Mouse (Mus musculus): ENCODE data around the gene Ncor2.
A peak's percentile ranks its signal among the peaks of the same experiment; 100 is the strongest.

Gene Ncor2

DNA sequence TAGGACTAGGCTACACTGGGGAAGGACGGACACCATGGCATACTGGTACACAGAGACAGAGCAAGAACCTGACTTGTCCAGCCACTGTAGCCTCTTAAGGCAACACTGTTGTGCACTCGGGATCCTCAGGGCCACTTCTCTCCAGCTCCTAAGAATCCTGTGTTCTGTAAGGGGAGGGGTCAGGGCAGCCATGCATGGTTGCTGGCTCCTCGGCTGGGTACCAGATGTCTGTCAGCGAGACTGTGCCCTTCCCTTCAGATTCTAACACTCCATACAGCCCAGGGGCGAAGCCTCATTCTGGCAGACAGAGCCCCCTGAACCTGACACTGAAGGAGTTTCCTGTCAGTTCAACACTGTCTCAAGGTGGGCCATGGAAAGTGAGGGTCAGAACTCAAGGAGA, 109.6 kb downstream of the Ncor2 start:
- Histone ChIP-seq H3K27me3 (ENCODE audit: insufficient read depth, low read length) (no peaks in the 10 kb centered on the region), H3K9me3 (ENCODE audit: low read length) (no peaks in the 10 kb centered on the region), H3K4me1 (replicated peaks; ENCODE audit: low read depth, low read length) (peaks cover 37% of the 10 kb centered on the region), H3K36me3 (ENCODE audit: insufficient read depth, low read length) (peaks cover 86% of the 10 kb centered on the region), H3K4me3 (replicated peaks; ENCODE audit: low read length) (no peak overlapping the region)
- TF ChIP-seq CTCF (conservative IDR thresholded peaks at IDR 0.05; ENCODE audit: low read length) (no peak), POU5F1 (IDR thresholded peaks at IDR 0.05; ENCODE audit: borderline replicate concordance, low read length) (no peak), NANOG (IDR thresholded peaks at IDR 0.05; ENCODE audit: borderline replicate concordance, low read length) (no peak)

DNA sequence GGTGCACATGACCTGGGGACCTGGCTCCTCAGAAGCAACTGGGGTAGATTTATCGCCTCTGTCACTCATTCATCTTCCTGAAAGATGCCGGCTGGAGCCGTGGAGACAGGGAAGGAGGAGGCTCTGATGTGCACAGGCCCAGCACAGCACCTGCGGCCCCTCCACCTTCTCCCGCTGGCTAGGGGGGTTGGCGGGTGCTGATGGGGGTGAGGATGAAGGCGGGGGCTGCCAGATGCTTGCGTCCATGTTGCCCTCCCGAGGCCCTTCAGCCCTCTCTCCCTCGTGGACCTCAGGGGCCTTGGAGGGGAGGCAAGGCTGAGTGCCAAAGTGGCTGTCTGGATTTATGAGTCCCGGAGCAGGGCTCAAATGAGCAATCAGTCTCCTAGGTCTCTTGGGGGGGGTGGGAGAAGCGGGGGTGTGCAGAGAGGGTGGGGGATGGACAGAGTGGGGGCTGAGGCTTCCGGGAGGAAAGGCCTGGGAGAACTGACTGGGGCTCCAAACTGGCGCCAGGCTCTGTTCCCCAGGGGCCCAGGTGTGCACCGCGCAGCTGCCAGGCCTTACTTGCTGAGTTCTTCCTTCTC, 110.6 kb downstream of the Ncor2 start:
- TF ChIP-seq POU5F1 (IDR thresholded peaks at IDR 0.05; ENCODE audit: borderline replicate concordance, low read length) (no peak), NANOG (IDR thresholded peaks at IDR 0.05; ENCODE audit: borderline replicate concordance, low read length) (no peak), CTCF (conservative IDR thresholded peaks at IDR 0.05; ENCODE audit: low read length) (no peak)
- peaks cover 88% of the 10 kb centered on the region for H3K36me3 ChIP-seq (ENCODE audit: insufficient read depth, low read length)
- no peaks in the 10 kb centered on the region for H3K9me3 ChIP-seq (ENCODE audit: low read length)
- no peaks in the 10 kb centered on the region for H3K27me3 ChIP-seq (ENCODE audit: insufficient read depth, low read length)
- H3K4me3 ChIP-seq (replicated peaks; ENCODE audit: low read length), result peak overlapping the region; percentile 13; the same call in 1 of the 2 replicates
- H3K4me1 ChIP-seq (replicated peaks; ENCODE audit: low read depth, low read length), result peaks cover 42% of the 10 kb centered on the region

DNA sequence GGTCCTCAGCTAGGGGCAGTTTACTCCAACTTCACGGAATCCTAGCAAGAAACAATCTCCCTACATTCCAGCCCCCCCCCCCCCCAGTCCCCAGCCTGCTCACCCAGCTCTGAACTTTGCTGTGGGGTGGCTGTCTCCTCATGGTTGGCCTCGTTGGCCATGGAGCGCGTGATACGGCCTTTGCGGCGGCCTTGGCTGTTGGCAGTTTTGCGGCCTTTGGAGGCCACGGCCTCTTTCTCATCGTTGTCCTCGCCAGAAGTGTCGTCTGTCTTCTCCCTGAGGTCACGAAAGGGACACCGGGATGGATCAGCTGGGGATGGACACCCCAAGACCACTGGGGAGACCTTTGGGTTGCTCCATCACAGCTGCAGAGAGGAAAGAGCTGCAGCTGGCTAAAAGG, 111.3 kb downstream of the Ncor2 start:
- TF ChIP-seq POU5F1 (IDR thresholded peaks at IDR 0.05; ENCODE audit: borderline replicate concordance, low read length) (no peak), NANOG (IDR thresholded peaks at IDR 0.05; ENCODE audit: borderline replicate concordance, low read length) (no peak), CTCF (conservative IDR thresholded peaks at IDR 0.05; ENCODE audit: low read length) (no peak)
- peaks cover 48% of the 10 kb centered on the region for H3K4me1 ChIP-seq (replicated peaks; ENCODE audit: low read depth, low read length)
- no peaks in the 10 kb centered on the region for H3K27me3 ChIP-seq (ENCODE audit: insufficient read depth, low read length)
- H3K36me3 ChIP-seq (ENCODE audit: insufficient read depth, low read length), result peaks cover 85% of the 10 kb centered on the region
- no peak overlapping the region for H3K4me3 ChIP-seq (replicated peaks; ENCODE audit: low read length)
- H3K9me3 ChIP-seq (ENCODE audit: low read length), result no peaks in the 10 kb centered on the region

DNA sequence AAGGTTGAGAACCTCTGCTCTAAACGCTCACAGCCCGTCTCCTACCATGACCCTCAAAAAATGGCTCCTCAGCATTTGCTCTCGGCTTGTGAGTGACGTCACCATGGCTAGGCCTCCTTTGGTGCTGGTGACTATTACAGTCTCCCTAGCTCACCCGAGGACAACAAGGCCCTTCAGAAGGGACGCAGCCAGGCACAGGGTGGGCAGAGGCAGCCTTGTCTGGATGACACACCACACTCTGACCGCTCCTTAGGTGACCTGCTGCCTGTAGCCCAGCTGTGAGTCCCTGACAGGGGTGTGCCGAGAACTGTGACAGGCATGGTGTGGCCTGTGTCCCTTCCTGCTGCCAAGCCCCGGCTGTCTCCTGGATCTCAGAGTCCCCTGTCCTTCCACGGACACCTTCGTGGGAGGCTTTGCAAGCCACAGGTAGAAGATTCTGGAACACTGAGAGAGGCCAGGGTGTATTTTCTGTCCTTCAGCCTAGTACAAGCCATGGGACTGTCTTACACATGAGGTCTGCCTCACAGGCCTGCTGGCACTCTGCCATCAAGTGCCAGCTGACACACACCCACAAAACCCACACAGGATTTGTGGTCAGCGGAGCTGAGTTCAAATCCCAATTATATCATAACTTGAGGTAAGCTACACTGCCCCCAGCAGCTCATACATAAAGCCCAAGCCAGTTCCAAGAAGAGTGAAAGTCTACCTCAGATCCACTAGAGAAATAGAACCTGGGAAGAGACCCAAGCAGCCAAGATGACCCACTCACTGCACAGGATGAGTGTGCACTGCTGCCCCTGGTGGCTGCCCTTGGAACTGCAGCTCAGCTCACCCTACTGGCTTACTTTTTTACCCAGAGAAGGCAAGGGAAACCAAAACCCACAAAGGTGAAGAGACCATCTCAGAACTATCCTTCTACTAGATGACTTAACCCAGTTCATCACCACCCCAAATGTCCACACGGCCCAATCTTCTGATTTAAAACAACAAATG, 112.2 kb downstream of the Ncor2 start:
- H3K4me3 ChIP-seq (replicated peaks; ENCODE audit: low read length), result no peak overlapping the region
- H3K9me3 ChIP-seq (ENCODE audit: low read length), result no peaks in the 10 kb centered on the region
- peaks cover 83% of the 10 kb centered on the region for H3K36me3 ChIP-seq (ENCODE audit: insufficient read depth, low read length)
- H3K27me3 ChIP-seq (ENCODE audit: insufficient read depth, low read length), result no peaks in the 10 kb centered on the region
- H3K4me1 ChIP-seq (replicated peaks; ENCODE audit: low read depth, low read length), result peaks cover 47% of the 10 kb centered on the region
- no peak for TF ChIP-seq NANOG (IDR thresholded peaks at IDR 0.05; ENCODE audit: borderline replicate concordance, low read length)
- TF ChIP-seq CTCF (conservative IDR thresholded peaks at IDR 0.05; ENCODE audit: low read length), result peak; percentile 99

- no peak for TF ChIP-seq CTCF (conservative IDR thresholded peaks at IDR 0.05; ENCODE audit: low read length)
- H3K36me3 ChIP-seq (ENCODE audit: insufficient read depth, low read length), result peaks cover 69% of the 10 kb centered on the region
- H3K9me3 ChIP-seq (ENCODE audit: low read length), result no peaks in the 10 kb centered on the region
- peaks cover 2% of the 10 kb centered on the region for H3K27me3 ChIP-seq (ENCODE audit: insufficient read depth, low read length)
- H3K4me3 ChIP-seq (replicated peaks; ENCODE audit: low read length), result no peak overlapping the region
- peaks cover 56% of the 10 kb centered on the region for H3K4me1 ChIP-seq (replicated peaks; ENCODE audit: low read depth, low read length)
These were observed 116.0 kb downstream of the Ncor2 start for GRCm38 (mm10) chr5:125063015-125063414.

DNA sequence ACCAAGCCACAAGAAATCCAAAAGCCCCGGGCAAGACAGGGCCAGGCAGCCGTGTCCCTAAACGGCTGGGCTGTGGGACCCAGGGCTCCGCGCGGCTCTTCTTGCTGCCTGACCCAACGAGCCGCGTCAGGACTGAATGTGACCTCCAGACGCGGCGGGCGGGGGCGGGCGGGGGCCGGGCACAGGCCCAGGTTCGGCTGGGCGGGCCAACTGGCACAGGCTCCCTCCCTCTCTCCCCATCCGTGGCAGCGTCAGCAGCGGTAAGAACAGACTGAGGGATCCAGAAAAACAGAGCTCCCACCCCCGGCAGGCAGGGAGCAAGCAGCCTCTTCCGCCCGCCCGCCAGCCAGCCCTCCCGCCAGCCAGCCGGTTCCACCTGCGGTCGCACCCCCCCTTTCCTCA, 120.8 kb downstream of the Ncor2 start:
- Histone ChIP-seq H3K36me3 (ENCODE audit: insufficient read depth, low read length) (peaks cover 53% of the 10 kb centered on the region), H3K9me3 (ENCODE audit: low read length) (no peaks in the 10 kb centered on the region), H3K27me3 (ENCODE audit: insufficient read depth, low read length) (peaks cover 14% of the 10 kb centered on the region), H3K4me1 (replicated peaks; ENCODE audit: low read depth, low read length) (peaks cover 84% of the 10 kb centered on the region), H3K4me3 (replicated peaks; ENCODE audit: low read length) (peak overlapping the region; percentile 66)
- TF ChIP-seq NANOG (IDR thresholded peaks at IDR 0.05; ENCODE audit: borderline replicate concordance, low read length), result no peak
- TF ChIP-seq CTCF (conservative IDR thresholded peaks at IDR 0.05; ENCODE audit: low read length), result no peak

GRCm38 (mm10) chr5:125057555-125058266, 121.3 kb downstream of the Ncor2 start:
- H3K4me3 ChIP-seq (replicated peaks; ENCODE audit: low read length), result peak overlapping the region; percentile 66
- peaks cover 57% of the 10 kb centered on the region for H3K36me3 ChIP-seq (ENCODE audit: insufficient read depth, low read length)
- H3K9me3 ChIP-seq (ENCODE audit: low read length), result no peaks in the 10 kb centered on the region
- TF ChIP-seq POU5F1 (IDR thresholded peaks at IDR 0.05; ENCODE audit: borderline replicate concordance, low read length) (no peak), NANOG (IDR thresholded peaks at IDR 0.05; ENCODE audit: borderline replicate concordance, low read length) (no peak), CTCF (conservative IDR thresholded peaks at IDR 0.05; ENCODE audit: low read length) (no peak)
- H3K27me3 ChIP-seq (ENCODE audit: insufficient read depth, low read length), result peaks cover 14% of the 10 kb centered on the region
- peaks cover 85% of the 10 kb centered on the region for H3K4me1 ChIP-seq (replicated peaks; ENCODE audit: low read depth, low read length)
